Mouse (Mus musculus) embryonic facial prominence, embryonic 12.5 days (tissue): Measurements from ENCODE around the gene Smad3. TPM values are rescaled to one million over a fixed set of nuclear protein-coding genes. Genes with fewer than 3 reads are reported as not detected.

Experiments used
- ATAC-seq: fragments of 200-750 bp; cut with Nextera tagmentation; 2 replicates; pipeline ENCODE4 v1.8.0; 2017; ENCODE audit not compliant: insufficient number of reproducible peaks, insufficient read depth, low FRiP score, low TSS enrichment
- H3K27ac ChIP-seq: fragments of 300-500 bp; sonication (generic); 2 replicates; pipeline ENCODE4 v1.5.1; 2016; ENCODE audit warnings: mild to moderate bottlenecking
- H3K27me3 ChIP-seq: fragments of 300-500 bp; sonication (generic); 2 replicates; pipeline ENCODE4 v1.6.1; 2016; ENCODE audit warnings: mild to moderate bottlenecking, moderate library complexity
- H3K36me3 ChIP-seq: fragments of 300-500 bp; sonication (generic); 2 replicates; pipeline ENCODE4 v1.6.1; 2016; ENCODE audit warnings: mild to moderate bottlenecking
- H3K4me1 ChIP-seq: fragments of 300-500 bp; sonication (generic); 2 replicates; pipeline ENCODE4 v1.6.1; 2016
- H3K4me2 ChIP-seq: fragments of 300-500 bp; sonication (generic); replicated peaks from 2 replicates; pipeline ENCODE4 v1.6.1; 2016; ENCODE audit warnings: mild to moderate bottlenecking, moderate library complexity
- H3K4me3 ChIP-seq: fragments of 300-500 bp; sonication (generic); 2 replicates; pipeline ENCODE4 v1.5.1; 2016; ENCODE audit warnings: mild to moderate bottlenecking
- H3K9ac ChIP-seq: fragments of 300-500 bp; sonication (generic); 2 replicates; pipeline ENCODE4 v1.6.1; 2016; ENCODE audit warnings: mild to moderate bottlenecking, moderate library complexity
- H3K9me3 ChIP-seq: fragments of 300-500 bp; sonication (generic); 2 replicates; pipeline ENCODE4 v1.6.1; 2016; ENCODE audit warnings: mild to moderate bottlenecking, moderate library complexity
- WGBS: fragments of 180-500 bp; shearing (Covaris S2); methylation state at CpG from one replicate; pipeline ENCODE4 v1.1.7; 2016; 5-methylcytosine and 5-hydroxymethylcytosine counted together
- polyA plus RNA-seq: library from polyadenylated mRNA; unstranded; fragments of >200 nt; fragmentation: Nextera tagmentation; extraction: Ambion mirVana; gene quantifications from 2 replicates; pipeline ENCODE4 v1.2.1, GENCODE M21; 2016

Gene Smad3
- 37.4 and 38.6 TPM in 2 replicates for polyA plus RNA-seq

GRCm38 (mm10) chr9:63757865-63758440, at the start of gene Smad3:
Gene Smad3 (minus strand): TSS chr9:63757994.
- peak; percentile 89 for ATAC-seq
- Histone ChIP-seq H3K4me2 (peak within 1 kb of the TSS; percentile 90), H3K4me3 (peak within 1 kb of the TSS; percentile 84), H3K9ac (peak within 1 kb of the TSS; percentile 97), H3K27me3 (no peaks in the 10 kb centered on the region), H3K27ac (peak within 1 kb of the TSS; percentile 98), H3K9me3 (no peaks in the 10 kb centered on the region), H3K4me1 (peaks cover 49% of the 10 kb centered on the region), H3K36me3 (no peaks in the 10 kb centered on the region)
- 1% methylated on average over 55 of the region's 59 CpGs for WGBS

GRCm38 (mm10) chr9:63804847-63805246, 47.1 kb upstream of the Smad3 start:
- Histone ChIP-seq H3K4me1 (peaks cover 17% of the 10 kb centered on the region), H3K9me3 (no peaks in the 10 kb centered on the region), H3K36me3 (no peaks in the 10 kb centered on the region), H3K4me3 (no peak overlapping the region), H3K4me2 (no peak overlapping the region), H3K27ac (no peak overlapping the region), H3K9ac (no peak overlapping the region), H3K27me3 (no peaks in the 10 kb centered on the region)
- no peak for ATAC-seq
- WGBS, result 47% methylated on average over 3 of the region's 3 CpGs

- ATAC-seq, result peak; percentile 75
- peaks cover 17% of the 10 kb centered on the region for H3K4me1 ChIP-seq
- no peak overlapping the region for H3K9ac ChIP-seq
- H3K36me3 ChIP-seq, result no peaks in the 10 kb centered on the region
- no peak overlapping the region for H3K4me3 ChIP-seq
- H3K27me3 ChIP-seq, result no peaks in the 10 kb centered on the region
- no peaks in the 10 kb centered on the region for H3K9me3 ChIP-seq
- WGBS, result 2% methylated on average over 8 of the region's 8 CpGs
- peak overlapping the region; percentile 57 for H3K27ac ChIP-seq
- H3K4me2 ChIP-seq, result peak overlapping the region; percentile 16
These were observed 45.4 kb upstream of the Smad3 start for GRCm38 (mm10) chr9:63803181-63803591.

GRCm38 (mm10) chr9:63802504-63802903, 44.7 kb upstream of the Smad3 start:
- no peak overlapping the region for H3K9ac ChIP-seq
- no peak overlapping the region for H3K4me3 ChIP-seq
- H3K4me2 ChIP-seq, result no peak overlapping the region
- WGBS, result 78% methylated on average over 7 of the region's 7 CpGs
- H3K36me3 ChIP-seq, result no peaks in the 10 kb centered on the region
- H3K9me3 ChIP-seq, result no peaks in the 10 kb centered on the region
- H3K27ac ChIP-seq, result no peak overlapping the region
- H3K27me3 ChIP-seq, result no peaks in the 10 kb centered on the region
- no peak for ATAC-seq
- H3K4me1 ChIP-seq, result peaks cover 17% of the 10 kb centered on the region

- Histone ChIP-seq H3K27ac (no peak overlapping the region), H3K27me3 (no peaks in the 10 kb centered on the region), H3K36me3 (no peaks in the 10 kb centered on the region), H3K4me3 (no peak overlapping the region), H3K9ac (no peak overlapping the region), H3K9me3 (no peaks in the 10 kb centered on the region), H3K4me1 (peaks cover 17% of the 10 kb centered on the region), H3K4me2 (no peak overlapping the region)
- WGBS, result 52% methylated on average over 5 of the region's 5 CpGs
- ATAC-seq, result no peak
These were observed 44.3 kb upstream of the Smad3 start for GRCm38 (mm10) chr9:63802080-63802479.

GRCm38 (mm10) chr9:63796429-63796828, 38.6 kb upstream of the Smad3 start:
- WGBS, result 52% methylated on average over 3 of the region's 3 CpGs
- no peaks in the 10 kb centered on the region for H3K9me3 ChIP-seq
- peaks cover 7% of the 10 kb centered on the region; the same call in 1 of the 2 replicates for H3K4me1 ChIP-seq
- no peaks in the 10 kb centered on the region for H3K27me3 ChIP-seq
- no peak overlapping the region for H3K4me2 ChIP-seq
- no peaks in the 10 kb centered on the region for H3K36me3 ChIP-seq
- no peak overlapping the region for H3K9ac ChIP-seq
- ATAC-seq, result no peak
- no peak overlapping the region for H3K4me3 ChIP-seq
- H3K27ac ChIP-seq, result no peak overlapping the region

GRCm38 (mm10) chr9:63793731-63794495, 36.1 kb upstream of the Smad3 start:
- no peak for ATAC-seq
- Histone ChIP-seq H3K4me3 (no peak overlapping the region), H3K27ac (no peak overlapping the region), H3K27me3 (no peaks in the 10 kb centered on the region), H3K9me3 (no peaks in the 10 kb centered on the region), H3K4me2 (no peak overlapping the region), H3K4me1 (peaks cover 15% of the 10 kb centered on the region; the same call in 1 of the 2 replicates), H3K9ac (no peak overlapping the region), H3K36me3 (no peaks in the 10 kb centered on the region)
- 73% methylated on average over 10 of the region's 10 CpGs for WGBS

GRCm38 (mm10) chr9:63791716-63792115, 33.9 kb upstream of the Smad3 start:
- no peak overlapping the region for H3K27ac ChIP-seq
- no peaks in the 10 kb centered on the region for H3K36me3 ChIP-seq
- H3K27me3 ChIP-seq, result no peaks in the 10 kb centered on the region
- ATAC-seq, result no peak
- H3K9ac ChIP-seq, result no peak overlapping the region
- H3K4me1 ChIP-seq, result peaks cover 27% of the 10 kb centered on the region
- no peaks in the 10 kb centered on the region for H3K9me3 ChIP-seq
- no peak overlapping the region for H3K4me2 ChIP-seq
- WGBS, result 81% methylated on average over 1 of the region's 1 CpGs
- no peak overlapping the region for H3K4me3 ChIP-seq

GRCm38 (mm10) chr9:63791275-63791674, 33.5 kb upstream of the Smad3 start:
- H3K4me2 ChIP-seq, result no peak overlapping the region
- H3K9ac ChIP-seq, result no peak overlapping the region
- H3K4me1 ChIP-seq, result peaks cover 32% of the 10 kb centered on the region
- H3K27me3 ChIP-seq, result no peaks in the 10 kb centered on the region
- WGBS, result 13% methylated on average over 6 of the region's 6 CpGs
- no peak overlapping the region for H3K4me3 ChIP-seq
- H3K27ac ChIP-seq, result no peak overlapping the region
- no peak for ATAC-seq
- no peaks in the 10 kb centered on the region for H3K36me3 ChIP-seq
- H3K9me3 ChIP-seq, result no peaks in the 10 kb centered on the region

- Histone ChIP-seq H3K9ac (no peak overlapping the region), H3K4me3 (no peak overlapping the region), H3K27ac (no peak overlapping the region), H3K27me3 (no peaks in the 10 kb centered on the region), H3K4me1 (peaks cover 41% of the 10 kb centered on the region), H3K4me2 (no peak overlapping the region), H3K36me3 (no peaks in the 10 kb centered on the region), H3K9me3 (no peaks in the 10 kb centered on the region)
- 93% methylated on average over 4 of the region's 4 CpGs for WGBS
- ATAC-seq, result no peak
These were observed 32.4 kb upstream of the Smad3 start for GRCm38 (mm10) chr9:63790222-63790621.

GRCm38 (mm10) chr9:63789386-63789785, 31.6 kb upstream of the Smad3 start:
- H3K27me3 ChIP-seq, result no peaks in the 10 kb centered on the region
- H3K4me1 ChIP-seq, result peaks cover 36% of the 10 kb centered on the region
- H3K27ac ChIP-seq, result no peak overlapping the region
- H3K4me3 ChIP-seq, result no peak overlapping the region
- WGBS, result 66% methylated on average over 7 of the region's 7 CpGs
- H3K9me3 ChIP-seq, result no peaks in the 10 kb centered on the region
- H3K36me3 ChIP-seq, result no peaks in the 10 kb centered on the region
- no peak overlapping the region for H3K4me2 ChIP-seq
- no peak for ATAC-seq
- no peak overlapping the region for H3K9ac ChIP-seq

- Histone ChIP-seq H3K4me1 (peaks cover 40% of the 10 kb centered on the region), H3K27me3 (no peaks in the 10 kb centered on the region), H3K36me3 (no peaks in the 10 kb centered on the region), H3K27ac (no peak overlapping the region), H3K4me3 (no peak overlapping the region), H3K9ac (no peak overlapping the region), H3K9me3 (no peaks in the 10 kb centered on the region), H3K4me2 (no peak overlapping the region)
- ATAC-seq, result no peak
- 24% methylated on average over 3 of the region's 3 CpGs for WGBS
These were observed 29.8 kb upstream of the Smad3 start for GRCm38 (mm10) chr9:63787606-63788005.
